21 mouse cellular contexts compared by ENCODE assay signal in the genomic region with DNA sequence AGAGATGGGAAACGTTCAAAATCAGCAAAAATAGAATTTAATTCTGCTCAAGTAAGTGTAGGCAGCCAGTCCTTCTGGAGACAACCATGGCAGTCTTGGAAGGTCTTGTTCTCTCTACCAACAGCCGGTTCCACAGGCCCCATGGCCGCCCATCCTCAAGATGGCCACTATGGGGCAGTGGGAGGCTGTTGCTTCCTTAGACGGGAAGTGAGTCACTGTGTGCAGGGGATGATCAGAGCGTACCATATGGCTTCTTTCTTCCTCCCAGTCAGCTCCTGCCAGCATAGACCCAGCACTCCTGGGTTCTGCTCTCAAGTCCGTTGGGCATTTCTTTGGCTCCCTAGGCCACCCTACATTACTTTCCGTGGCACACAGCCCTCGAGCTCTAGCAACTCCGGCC. TPM values are rescaled to one million over a fixed set of nuclear protein-coding genes. Genes with fewer than 3 reads are reported as not detected.
A peak's percentile ranks its signal among the peaks of the same experiment; 100 is the strongest.
DNase-seq lines count a peak whose midpoint lies in the region; ATAC-seq lines count a peak whose summit lies in the region.
"Had no signal": no experiment of that assay in that cellular context is flagged by ENCODE, and none has a peak within 500 bp of the region (broad histone marks: within the 10 kb centered on the region; RNA-seq: fewer than 3 reads in every experiment).

No protein-coding gene starts in this region.

- ATAC-seq in kidney, embryonic 15.5 days (replicated peaks; ENCODE audit: low FRiP score), result 0 out of 2 replicates have a peak, but pooled peaks have one; percentile 26
- no peak for ATAC-seq in kidney, embryonic 14.5 days (ENCODE audit: low FRiP score, low TSS enrichment)
- ATAC-seq in common myeloid progenitor, adult 5-6 weeks (replicated peaks; ENCODE audit: low read depth, poor library complexity, severe bottlenecking), result peak; percentile 79
- ATAC-seq in erythroid progenitor cell, adult 5-6 weeks (replicated peaks; ENCODE audit: low FRiP score, poor library complexity, severe bottlenecking), result no peak
- ATAC-seq: activated CD4-positive, CD25-positive, alpha-beta regulatory T cell, adult 4 months had no signal

- H3K4me2 ChIP-seq in kidney, embryonic 15.5 days, result no peak overlapping the region
- no peak overlapping the region for H3K4me2 ChIP-seq in kidney, embryonic 14.5 days (replicated peaks; ENCODE audit: low read depth, low read length)
- H3K4me2 ChIP-seq: embryonic facial prominence, embryonic 13.5 days; lung, embryonic 15.5 days had no signal

- peak; percentile 25 for DNase-seq in retina, postnatal 1 day
- DNase-seq in retina, embryonic 14.5 days (ENCODE audit: low spot score), result no peak
- DNase-seq in spleen, postnatal 10 days (ENCODE audit: low spot score in 2 of 2), result no peak
- DNase-seq: adrenal gland, postnatal 36 days; cerebellum, postnatal 14 days; heart, adult 2 months; right cerebral cortex, postnatal 14 days had no signal

- H3K4me3 ChIP-seq in kidney, embryonic 15.5 days (replicated peaks), result no peak overlapping the region
- no peak overlapping the region for H3K4me3 ChIP-seq in kidney, embryonic 14.5 days (ENCODE audit: low read length)
- H3K4me3 ChIP-seq: embryonic facial prominence, embryonic 13.5 days; heart, adult 2 months; lung, embryonic 15.5 days; midbrain, embryonic 10.5 days; myocyte had no signal

- no peaks in the 10 kb centered on the region for H3K36me3 ChIP-seq in kidney, embryonic 15.5 days
- H3K36me3 ChIP-seq in kidney, embryonic 14.5 days (ENCODE audit: control insufficient read depth, insufficient read depth, low read length), result no peaks in the 10 kb centered on the region
- H3K36me3 ChIP-seq: embryonic facial prominence, embryonic 13.5 days; lung, embryonic 15.5 days; midbrain, embryonic 10.5 days had no signal

- WGBS in kidney, embryonic 15.5 days, result 68% methylated on average over 9 of the region's 9 CpGs
- WGBS in kidney, embryonic 14.5 days, result 66% methylated on average over 9 of the region's 9 CpGs

- H3K27ac ChIP-seq in kidney, embryonic 15.5 days, result no peak overlapping the region
- no peak overlapping the region for H3K27ac ChIP-seq in kidney, embryonic 14.5 days (ENCODE audit: low read depth, low read length)
- H3K27ac ChIP-seq: embryonic facial prominence, embryonic 13.5 days; heart, adult 2 months; lung, embryonic 15.5 days; midbrain, embryonic 10.5 days had no signal

- no peak overlapping the region for H3K9ac ChIP-seq in kidney, embryonic 15.5 days
- no peak overlapping the region for H3K9ac ChIP-seq in kidney, embryonic 14.5 days (ENCODE audit: low read depth, low read length)
- H3K9ac ChIP-seq: embryonic facial prominence, embryonic 13.5 days; lung, embryonic 15.5 days had no signal

- H3K9me3 ChIP-seq in kidney, embryonic 15.5 days (replicated peaks), result no peaks in the 10 kb centered on the region
- H3K9me3 ChIP-seq in kidney, embryonic 14.5 days (ENCODE audit: control insufficient read depth, low read length), result no peaks in the 10 kb centered on the region
- H3K9me3 ChIP-seq: embryonic facial prominence, embryonic 13.5 days; lung, embryonic 15.5 days; midbrain, embryonic 10.5 days had no signal

- no peaks in the 10 kb centered on the region for H3K27me3 ChIP-seq in kidney, embryonic 15.5 days
- H3K27me3 ChIP-seq in kidney, embryonic 14.5 days (ENCODE audit: control insufficient read depth, insufficient read depth, low read length), result no peaks in the 10 kb centered on the region
- H3K27me3 ChIP-seq: embryonic facial prominence, embryonic 13.5 days; lung, embryonic 15.5 days had no signal

- H3K4me1 ChIP-seq in kidney, embryonic 15.5 days, result no peaks in the 10 kb centered on the region
- H3K4me1 ChIP-seq in kidney, embryonic 14.5 days (ENCODE audit: control insufficient read depth, insufficient read depth, low read length), result no peaks in the 10 kb centered on the region
- H3K4me1 ChIP-seq: embryonic facial prominence, embryonic 13.5 days; lung, embryonic 15.5 days; midbrain, embryonic 10.5 days had no signal

RNA-seq across cellular contexts. Expression of a gene that starts 29.6 kb away (rescaled TPM):
- polyA plus RNA-seq in kidney, embryonic 15.5 days (2015; fragmentation: Nextera tagmentation; extraction: Ambion mirVana), result 1.3 and 5.1 TPM in 2 replicates
- polyA plus RNA-seq in kidney, embryonic 14.5 days (2014; fragmentation: Nextera tagmentation; extraction: Ambion mirVana), result 2.7 and 2.8 TPM in 2 replicates
- total RNA-seq in common myeloid progenitor, adult 5-6 weeks (2017), result not detected in 2 replicates
- total RNA-seq in erythroid progenitor cell, adult 5-6 weeks (2015; ENCODE audit: low replicate concordance), result not detected in 2 replicates
- not detected in 2 replicates for total RNA-seq in erythroid progenitor cell, adult 5-6 weeks (2017; ENCODE audit: low replicate concordance)
- total RNA-seq: adrenal gland, postnatal 36 days; gastrocnemius, adult 18-20 months; heart, adult 2 months; heart, postnatal 25 days; layer of hippocampus, adult 8-10 months; neutrophil, adult 5-6 weeks had no signal
- polyA plus RNA-seq: activated CD4-positive, CD25-positive, alpha-beta regulatory T cell, adult 4 months; forebrain, embryonic 11.5 days; myocyte had no signal

RNA-seq across cellular contexts. Expression of a gene that starts 31.1 kb away (rescaled TPM):
- 5.7 and 6.0 TPM in 2 replicates for polyA plus RNA-seq in kidney, embryonic 15.5 days (2015; fragmentation: Nextera tagmentation; extraction: Ambion mirVana)
- polyA plus RNA-seq in kidney, embryonic 14.5 days (2014; fragmentation: Nextera tagmentation; extraction: Ambion mirVana), result 3.2 and 4.0 TPM in 2 replicates
- total RNA-seq in common myeloid progenitor, adult 5-6 weeks (2017), result not detected in 2 replicates
- not detected in 2 replicates for total RNA-seq in erythroid progenitor cell, adult 5-6 weeks (2015; ENCODE audit: low replicate concordance)
- total RNA-seq in erythroid progenitor cell, adult 5-6 weeks (2017; ENCODE audit: low replicate concordance), result not detected in 2 replicates
- total RNA-seq: neutrophil, adult 5-6 weeks had no signal
- polyA plus RNA-seq: activated CD4-positive, CD25-positive, alpha-beta regulatory T cell, adult 4 months had no signal

Comparison
In these comparisons a context has a peak if more than half of its experiments do, and no peak if none do; other contexts are left out.
1. ATAC-seq: peak in kidney, embryonic 15.5 days (single experiment) and common myeloid progenitor, adult 5-6 weeks (single experiment); none in kidney, embryonic 14.5 days (single experiment) and erythroid progenitor cell, adult 5-6 weeks (single experiment).